Mouse (Mus musculus): ENCODE data around the gene Rasd1.

Rasd1 gene

GRCm38 (mm10) chr11:59965227-59966101 is 720 bp upstream of the Rasd1 start:
- no peak; the same call in 1 of the 2 replicates for TF ChIP-seq GATA4 (IDR thresholded peaks at IDR 0.05; ENCODE audit: insufficient replicate concordance, low read length)

- no peak for TF ChIP-seq GATA4 (IDR thresholded peaks at IDR 0.05; ENCODE audit: insufficient replicate concordance, low read length)
These were observed 483 bp downstream of the Rasd1 start for GRCm38 (mm10) chr11:59964163-59964758.

GRCm38 (mm10) chr11:59963364-59964162 is 1.2 kb downstream of the Rasd1 start:
- TF ChIP-seq GATA4 (IDR thresholded peaks at IDR 0.05; ENCODE audit: insufficient replicate concordance, low read length): no peak

GRCm38 (mm10) chr11:59962590-59962989 is 2.2 kb downstream of the Rasd1 start:
- no peak for TF ChIP-seq GATA4 (IDR thresholded peaks at IDR 0.05; ENCODE audit: insufficient replicate concordance, low read length)

GRCm38 (mm10) chr11:59961338-59961875 is 3.3 kb downstream of the Rasd1 start:
- TF ChIP-seq GATA4 (IDR thresholded peaks at IDR 0.05; ENCODE audit: insufficient replicate concordance, low read length): no peak

GRCm38 (mm10) chr11:59960476-59961337 is 4.0 kb downstream of the Rasd1 start:
- no peak for TF ChIP-seq GATA4 (IDR thresholded peaks at IDR 0.05; ENCODE audit: insufficient replicate concordance, low read length)

GRCm38 (mm10) chr11:59959453-59959852 is 5.3 kb downstream of the Rasd1 start:
- no peak for TF ChIP-seq GATA4 (IDR thresholded peaks at IDR 0.05; ENCODE audit: insufficient replicate concordance, low read length)

- TF ChIP-seq GATA4 (IDR thresholded peaks at IDR 0.05; ENCODE audit: insufficient replicate concordance, low read length): no peak
These were observed 8.0 kb downstream of the Rasd1 start for GRCm38 (mm10) chr11:59956749-59957148.

- no peak for TF ChIP-seq GATA4 (IDR thresholded peaks at IDR 0.05; ENCODE audit: insufficient replicate concordance, low read length)
These were observed 11.9 kb downstream of the Rasd1 start for GRCm38 (mm10) chr11:59952892-59953291.

GRCm38 (mm10) chr11:59948401-59948767 is 16.4 kb downstream of the Rasd1 start:
- no peak for TF ChIP-seq GATA4 (IDR thresholded peaks at IDR 0.05; ENCODE audit: insufficient replicate concordance, low read length)

- no peak for TF ChIP-seq GATA4 (IDR thresholded peaks at IDR 0.05; ENCODE audit: insufficient replicate concordance, low read length)
These were observed 16.9 kb downstream of the Rasd1 start, which contains the start of gene Med9 for GRCm38 (mm10) chr11:59947752-59948400. Gene Med9 (plus strand): TSS chr11:59948206.

GRCm38 (mm10) chr11:59941391-59941790 is 23.4 kb downstream of the Rasd1 start:
- no peak for TF ChIP-seq GATA4 (IDR thresholded peaks at IDR 0.05; ENCODE audit: insufficient replicate concordance, low read length)

- TF ChIP-seq GATA4 (IDR thresholded peaks at IDR 0.05; ENCODE audit: insufficient replicate concordance, low read length): peak; percentile 98
These were observed 24.1 kb downstream of the Rasd1 start for GRCm38 (mm10) chr11:59940645-59941044.

GRCm38 (mm10) chr11:59939821-59940220 is 24.9 kb downstream of the Rasd1 start:
- no peak for TF ChIP-seq GATA4 (IDR thresholded peaks at IDR 0.05; ENCODE audit: insufficient replicate concordance, low read length)
